Mouse (Mus musculus) heart, postnatal 0 days (tissue): ENCODE measurements around the gene Kctd10.

Source experiments
- CTCF ChIP-seq: IDR thresholded peaks from 2 replicates; pipeline ENCODE4 v1.5.1; 2016; ENCODE audit warnings: antibody characterized with exemption, control low read depth, low read depth
- EP300 ChIP-seq: IDR thresholded peaks from 2 replicates; pipeline ENCODE4 v1.6.1; 2016; ENCODE audit warnings: antibody characterized with exemption, low read depth

DNA sequence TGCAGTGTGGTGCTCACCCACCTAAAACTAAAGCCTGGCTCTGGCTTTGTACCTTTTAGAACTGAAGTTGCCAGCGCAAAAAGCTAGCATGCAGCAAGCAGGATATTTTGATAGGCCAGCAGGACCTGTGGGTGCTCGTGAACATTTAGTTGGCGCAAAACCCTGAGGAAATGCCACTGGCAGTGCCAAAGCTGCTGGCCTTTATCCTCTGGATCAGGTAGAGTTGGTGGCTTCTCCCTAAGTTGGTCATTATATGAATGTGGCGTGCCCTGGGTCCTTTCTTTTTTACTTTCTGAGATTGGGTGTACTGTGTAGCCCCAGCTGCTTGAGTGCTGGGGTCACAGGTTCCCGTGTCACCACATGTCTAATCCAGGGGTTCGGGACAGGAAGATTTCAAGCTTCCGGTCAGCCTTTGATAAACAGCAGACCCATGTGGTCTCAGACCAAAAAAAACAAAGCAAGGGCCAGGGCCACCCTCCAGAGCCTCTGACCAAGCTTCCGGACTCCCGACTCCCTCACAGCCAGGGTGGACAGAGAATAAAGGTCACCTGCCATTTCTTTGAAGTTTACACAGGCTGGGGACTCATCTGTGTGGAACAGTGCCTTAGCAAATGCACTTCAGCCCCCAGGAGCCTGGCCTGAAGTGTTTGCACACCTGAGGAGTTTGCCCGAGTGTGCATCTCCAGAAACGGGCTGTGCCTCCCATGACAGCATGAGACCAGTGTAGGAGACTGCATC lies 41.4 kb upstream of the Kctd10 start:
- TF ChIP-seq CTCF = no peak
- TF ChIP-seq EP300 = no peak
